ENCODE assay signal across 8 mouse cellular contexts in genomic region chr1:79859026-79859425, GRCm38 (mm10). TPM values are rescaled to one million over a fixed set of nuclear protein-coding genes. Genes with fewer than 3 reads are reported as not detected.
DNase-seq lines count a peak whose midpoint lies in the region; ATAC-seq and TF ChIP-seq lines count a peak whose summit lies in the region.

No protein-coding gene starts in this region.

- WGBS in heart, embryonic 10.5 days: 22% methylated on average over 4 of the region's 4 CpGs
- 31% methylated on average over 4 of the region's 4 CpGs for WGBS in hindbrain, embryonic 11.5 days
- 32% methylated on average over 4 of the region's 4 CpGs for WGBS in midbrain, embryonic 11.5 days

- in situ Hi-C loops in ES-E14 (cut with MboI; ENCODE audit: low sequenced_read_pairs in 2 of 2, unreplicated experiment in 2 of 2): no loop called here

- ATAC-seq in hindbrain, embryonic 11.5 days (ENCODE audit: low FRiP score): no peak; the same call in 1 of the 2 replicates
- ATAC-seq in midbrain, embryonic 11.5 days (ENCODE audit: low FRiP score): peak; percentile 3; the same call in 1 of the 2 replicates
- ATAC-seq in granulocyte monocyte progenitor cell, adult 5-6 weeks (replicated peaks; ENCODE audit: poor library complexity, severe bottlenecking): no peak

- peak overlapping the region; percentile 88 for H3K4me3 ChIP-seq in heart, embryonic 10.5 days
- H3K4me3 ChIP-seq in ES-E14 (ENCODE audit: insufficient read depth in 1 of 2, low read depth in 1 of 2, low read length in 2 of 2, poor library complexity in 1 of 2, severe bottlenecking in 1 of 2): peak overlapping the region; percentile 67; a peak in 3 of 4 replicates
- peak overlapping the region; percentile 68 for H3K4me3 ChIP-seq in hindbrain, embryonic 11.5 days (ENCODE audit: low read depth, low read length)
- H3K4me3 ChIP-seq in midbrain, embryonic 11.5 days (ENCODE audit: low read depth, low read length): peak overlapping the region; percentile 67

- H3K36me3 ChIP-seq in heart, embryonic 10.5 days: no peaks in the 10 kb centered on the region
- H3K36me3 ChIP-seq in ES-E14 (ENCODE audit: control insufficient read depth, insufficient read depth, low read length, poor library complexity, severe bottlenecking): no peaks in the 10 kb centered on the region
- H3K36me3 ChIP-seq in hindbrain, embryonic 11.5 days (ENCODE audit: control insufficient read depth, insufficient read depth, low read length): no peaks in the 10 kb centered on the region
- H3K36me3 ChIP-seq in midbrain, embryonic 11.5 days (ENCODE audit: control insufficient read depth, insufficient read depth, low read length): no peaks in the 10 kb centered on the region

- no peak for DNase-seq in heart, embryonic 10.5 days (ENCODE audit: low spot score)
- no peak for DNase-seq in heart, postnatal 14 days
- DNase-seq in ES-E14 (ENCODE audit: low read depth, low spot score): no peak
- no peak for DNase-seq in hindbrain, embryonic 11.5 days (ENCODE audit: low spot score)
- DNase-seq in midbrain, embryonic 11.5 days (ENCODE audit: low spot score, missing footprints): peak; percentile 92
- DNase-seq in left cerebral cortex, postnatal 36 days (ENCODE audit: low spot score in 2 of 2): no peak
- DNase-seq in MN1 (ENCODE audit: low spot score): no peak

- peak overlapping the region; percentile 93 for H3K4me2 ChIP-seq in hindbrain, embryonic 11.5 days (replicated peaks; ENCODE audit: low read depth, low read length)
- peak overlapping the region; percentile 97 for H3K4me2 ChIP-seq in midbrain, embryonic 11.5 days

- no peaks in the 10 kb centered on the region for H3K9me3 ChIP-seq in heart, embryonic 10.5 days
- H3K9me3 ChIP-seq in ES-E14 (ENCODE audit: control insufficient read depth, insufficient read depth, low read depth, low read length): no peaks in the 10 kb centered on the region
- no peaks in the 10 kb centered on the region for H3K9me3 ChIP-seq in hindbrain, embryonic 11.5 days (ENCODE audit: control insufficient read depth, low read length)
- no peaks in the 10 kb centered on the region for H3K9me3 ChIP-seq in midbrain, embryonic 11.5 days (ENCODE audit: control insufficient read depth, low read length)

- H3K4me1 ChIP-seq in heart, embryonic 10.5 days: peaks cover 43% of the 10 kb centered on the region
- peaks cover 0 to 3% of the 10 kb centered on the region in 2 experiments; a peak in 2 of 4 replicates for H3K4me1 ChIP-seq in ES-E14 (ENCODE audit: control insufficient read depth in 2 of 2, insufficient read depth in 2 of 2, low read length in 2 of 2, poor library complexity in 1 of 2)
- 0 out of 2 replicates have a peak, but pooled peaks cover 4% of the 10 kb centered on the region for H3K4me1 ChIP-seq in hindbrain, embryonic 11.5 days (replicated peaks; ENCODE audit: control insufficient read depth, insufficient read depth, low read length)
- H3K4me1 ChIP-seq in midbrain, embryonic 11.5 days (ENCODE audit: control insufficient read depth, insufficient read depth, low read length): peaks cover 16% of the 10 kb centered on the region

- H3K27me3 ChIP-seq in heart, embryonic 10.5 days (ENCODE audit: insufficient read depth, poor library complexity, severe bottlenecking): no peaks in the 10 kb centered on the region
- peaks cover 3% of the 10 kb centered on the region; the same call in 1 of the 2 replicates for H3K27me3 ChIP-seq in hindbrain, embryonic 11.5 days (ENCODE audit: control insufficient read depth, insufficient read depth, low read length)
- peaks cover 12% of the 10 kb centered on the region for H3K27me3 ChIP-seq in midbrain, embryonic 11.5 days (ENCODE audit: control insufficient read depth, insufficient read depth, low read length)

- peak overlapping the region; percentile 60; the same call in 1 of the 2 replicates for H3K9ac ChIP-seq in ES-E14 (ENCODE audit: insufficient read depth, low read depth, low read length, poor library complexity, severe bottlenecking)
- H3K9ac ChIP-seq in hindbrain, embryonic 11.5 days (ENCODE audit: low read depth, low read length): peak overlapping the region; percentile 82
- H3K9ac ChIP-seq in midbrain, embryonic 11.5 days (ENCODE audit: low read length): peak overlapping the region; percentile 77

- H3K27ac ChIP-seq in heart, embryonic 10.5 days: peak overlapping the region; percentile 94
- no peak overlapping the region for H3K27ac ChIP-seq in ES-E14 (ENCODE audit: insufficient read depth, low read depth, low read length, poor library complexity, severe bottlenecking)
- no peak overlapping the region for H3K27ac ChIP-seq in hindbrain, embryonic 11.5 days (ENCODE audit: low read depth, low read length)
- H3K27ac ChIP-seq in midbrain, embryonic 11.5 days (ENCODE audit: low read depth, low read length): no peak overlapping the region

- intact Hi-C loops in heart, postnatal 14 days (cut with DNase I): loop anchor here (5.0 kb wide), 1 partner anchor 37 kb away; no protein-coding TSS in a partner anchor
- intact Hi-C loops in left cerebral cortex, postnatal 36 days (cut with DNase I): loop anchor here (5.0 kb wide), 1 partner anchor 37 kb away; no protein-coding TSS in a partner anchor

TF ChIP-seq in ES-E14, 5 proteins besides CTCF, POLR2A, EP300 and RAD21:
- TF ChIP-seq ZC3H11A (IDR thresholded peaks at IDR 0.05; ENCODE audit: borderline replicate concordance, low read depth, low read length): no peak
- no peak for TF ChIP-seq ZNF384 (IDR thresholded peaks at IDR 0.05; ENCODE audit: low read depth, low read length)
- TF ChIP-seq CHD2 (IDR thresholded peaks at IDR 0.05; ENCODE audit: low read depth, low read length): no peak
- no peak for TF ChIP-seq MAFK (IDR thresholded peaks at IDR 0.05; ENCODE audit: insufficient read depth, low read depth, low read length)
- TF ChIP-seq HCFC1 (IDR thresholded peaks at IDR 0.05; ENCODE audit: borderline replicate concordance, insufficient read depth, low read length): no peak

RNA-seq across cellular contexts. Expression of gene Serpine2, which starts 2.0 kb away (rescaled TPM):
- polyA plus RNA-seq in heart, embryonic 10.5 days (2016; fragmentation: Nextera tagmentation; extraction: Ambion mirVana): 112 and 136 TPM in 2 replicates
- total RNA-seq in heart, postnatal 14 days (2021): 10 to 100 TPM; 22.2 to 22.9 TPM
- 34.6 and 37.0 TPM in 2 replicates for total RNA-seq in ES-E14 (2012; rRNA removed)
- polyA plus RNA-seq in hindbrain, embryonic 11.5 days (2014; fragmentation: Nextera tagmentation; extraction: Ambion mirVana): 91.7 and 103 TPM in 2 replicates
- polyA plus RNA-seq in midbrain, embryonic 11.5 days (2014; fragmentation: Nextera tagmentation; extraction: Ambion mirVana): 63.8 and 70.3 TPM in 2 replicates
- total RNA-seq in granulocyte monocyte progenitor cell, adult 5-6 weeks (2014; fragmentation: Nextera tagmentation): 16.0 and 32.9 TPM in 2 replicates
- 40.2 and 41.1 TPM in 2 replicates for total RNA-seq in granulocyte monocyte progenitor cell, adult 5-6 weeks (2017)
- total RNA-seq in left cerebral cortex, postnatal 36 days (2021): 100 to 1,000 TPM; 139 to 141 TPM
